Mouse (Mus musculus) left cerebral cortex, adult 11 months (tissue): ENCODE measurements at regions not wholly inside any gene's neighbourhood (a gene's known extent, or its start where the extent isn't known, plus 50 kb on each side); places are given as distances from the start of the nearest gene placed in this dataset.
"Not testable (repeated sequence)": the region's sequence is repeated elsewhere in the genome, so short reads cannot be mapped to it uniquely, and the experiment has no call there.

Source experiments
- DNase-seq: peaks from one replicate; pipeline ENCODE4 v3.0.0; 2022; ENCODE audit warnings: low spot score

- DNase-seq: no peak
Observed at GRCm38 (mm10) chr17:83044515-83044914, 170.6 kb upstream of the Pkdcc start.

GRCm38 (mm10) chr17:83049972-83050535, 165.0 kb upstream of the Pkdcc start:
- DNase-seq: no peak

DNA sequence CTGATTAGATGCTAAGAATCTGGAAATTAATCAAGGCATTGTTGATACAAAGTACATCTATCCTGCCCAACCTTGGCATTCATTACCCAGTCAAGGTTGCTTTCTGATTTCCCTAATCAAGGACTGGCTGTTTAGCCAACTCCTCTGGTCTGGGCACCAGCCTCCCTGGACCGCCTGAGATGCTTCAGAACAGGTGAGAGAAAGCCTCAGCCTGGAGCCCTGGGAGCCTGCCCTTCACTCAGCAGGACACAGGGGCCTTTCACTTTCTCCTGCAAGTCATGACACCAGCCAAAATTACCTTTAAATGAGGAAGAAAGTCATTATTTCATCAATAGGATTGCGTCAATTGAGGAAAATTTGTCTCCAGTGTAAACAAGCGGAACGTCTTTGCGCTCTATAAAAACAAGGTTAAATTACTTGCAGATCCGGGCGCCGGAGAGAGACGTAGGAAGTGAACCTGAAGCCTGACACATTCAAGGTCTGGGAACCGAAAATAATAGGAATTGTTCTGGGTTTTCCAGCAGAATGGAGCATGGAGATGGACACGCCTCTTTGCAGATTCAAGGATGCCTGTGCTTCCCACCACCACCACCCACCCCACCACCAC, 164.4 kb upstream of the Pkdcc start:
- no peak for DNase-seq

DNA sequence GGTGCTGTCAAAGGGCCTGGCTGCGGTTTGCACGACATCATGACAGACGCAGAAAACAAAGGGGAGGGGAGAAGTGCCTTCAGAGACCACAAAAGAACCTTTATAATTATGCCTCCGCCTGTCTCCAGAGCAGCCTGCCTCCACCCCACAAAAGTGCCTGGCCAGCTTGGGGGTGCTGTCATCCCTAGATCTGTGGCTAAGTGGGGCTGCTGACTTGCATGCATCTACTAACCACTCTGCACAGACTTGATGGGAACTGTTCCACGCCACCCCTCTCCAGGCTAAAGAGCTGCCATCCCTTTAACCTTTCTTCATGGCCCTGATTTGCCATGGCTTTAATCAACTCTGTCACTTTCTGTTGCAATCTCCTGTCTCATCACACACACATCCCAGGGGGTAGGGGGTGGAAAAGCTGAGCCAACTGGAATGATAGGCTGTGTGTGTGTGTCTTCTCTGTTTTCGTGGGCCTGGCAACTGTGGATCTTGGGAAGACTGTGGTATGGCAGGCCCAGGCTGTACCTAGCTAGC, 162.4 kb upstream of the Pkdcc start:
- DNase-seq: no peak

- DNase-seq: no peak
Observed at GRCm38 (mm10) chr17:83057832-83058231, 157.3 kb upstream of the Pkdcc start.

DNA sequence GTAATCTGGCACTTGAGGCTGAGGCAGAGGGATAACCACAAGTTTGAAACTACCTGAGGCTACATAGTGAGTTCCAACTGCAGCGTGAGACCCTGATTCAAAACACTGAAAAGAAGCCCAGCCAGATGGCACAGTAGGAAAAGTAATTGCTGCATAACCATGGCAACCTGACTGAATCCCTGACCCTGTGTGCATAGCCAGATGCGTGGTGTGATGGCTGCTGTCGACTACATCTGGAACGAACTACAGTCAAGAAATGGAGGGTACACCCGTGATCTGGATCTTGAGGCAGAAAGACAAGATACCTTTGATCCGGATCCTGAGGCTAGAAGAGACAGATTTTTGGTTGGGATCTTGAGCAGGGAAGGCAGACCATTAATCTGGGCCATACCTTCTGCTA, 153.2 kb upstream of the Pkdcc start:
- DNase-seq: no peak

GRCm38 (mm10) chr17:83063848-83064247, 151.2 kb upstream of the Pkdcc start:
- DNase-seq: no peak

DNA sequence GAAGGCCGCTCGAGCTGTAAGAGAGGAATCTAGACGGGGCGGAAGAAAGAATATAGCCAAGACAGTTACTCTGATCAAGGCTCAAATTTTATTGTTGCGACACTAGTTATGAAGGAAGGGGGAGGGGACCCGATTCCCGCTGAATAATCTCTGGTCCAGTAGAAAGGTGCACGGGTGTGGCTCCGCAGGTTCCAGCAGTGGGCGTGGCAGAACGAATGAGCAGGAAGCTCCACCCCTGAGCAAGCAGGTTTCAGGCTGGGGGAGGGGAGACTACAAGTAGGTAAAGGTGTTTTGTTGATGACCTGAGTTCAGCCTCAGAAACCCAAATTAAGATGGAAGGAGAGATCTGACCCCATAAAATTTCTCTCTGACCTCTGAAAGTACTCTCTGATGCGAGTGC, 150.7 kb upstream of the Pkdcc start:
- DNase-seq: not testable (repeated sequence)

- DNase-seq: no peak
Observed at GRCm38 (mm10) chr17:83069246-83069645, 145.8 kb upstream of the Pkdcc start.

DNA sequence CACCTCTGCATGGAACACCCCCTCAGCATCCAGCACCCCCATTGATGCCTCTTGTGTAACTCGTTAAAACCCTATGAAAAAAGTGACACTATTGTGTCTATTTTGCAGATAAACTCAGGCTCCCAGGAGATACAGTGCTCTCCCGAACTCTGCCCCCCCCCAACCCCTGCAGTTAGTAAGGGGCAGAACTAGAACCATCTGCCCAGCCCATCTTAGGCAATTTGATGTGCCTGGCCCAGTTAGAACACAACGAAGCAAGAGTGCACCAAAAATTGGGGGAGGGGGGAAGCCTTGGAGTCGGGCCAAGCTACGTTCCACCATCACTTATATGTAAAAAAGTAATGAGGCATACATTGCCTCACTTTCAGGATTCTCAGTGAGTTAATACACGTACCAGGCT, 143.3 kb upstream of the Pkdcc start:
- no peak for DNase-seq

GRCm38 (mm10) chr17:83072175-83072574, 142.9 kb upstream of the Pkdcc start:
- no peak for DNase-seq

- no peak for DNase-seq
Observed at GRCm38 (mm10) chr17:83074893-83075292, 140.2 kb upstream of the Pkdcc start.

GRCm38 (mm10) chr17:83077737-83078600, 137.1 kb upstream of the Pkdcc start:
- no peak for DNase-seq

DNA sequence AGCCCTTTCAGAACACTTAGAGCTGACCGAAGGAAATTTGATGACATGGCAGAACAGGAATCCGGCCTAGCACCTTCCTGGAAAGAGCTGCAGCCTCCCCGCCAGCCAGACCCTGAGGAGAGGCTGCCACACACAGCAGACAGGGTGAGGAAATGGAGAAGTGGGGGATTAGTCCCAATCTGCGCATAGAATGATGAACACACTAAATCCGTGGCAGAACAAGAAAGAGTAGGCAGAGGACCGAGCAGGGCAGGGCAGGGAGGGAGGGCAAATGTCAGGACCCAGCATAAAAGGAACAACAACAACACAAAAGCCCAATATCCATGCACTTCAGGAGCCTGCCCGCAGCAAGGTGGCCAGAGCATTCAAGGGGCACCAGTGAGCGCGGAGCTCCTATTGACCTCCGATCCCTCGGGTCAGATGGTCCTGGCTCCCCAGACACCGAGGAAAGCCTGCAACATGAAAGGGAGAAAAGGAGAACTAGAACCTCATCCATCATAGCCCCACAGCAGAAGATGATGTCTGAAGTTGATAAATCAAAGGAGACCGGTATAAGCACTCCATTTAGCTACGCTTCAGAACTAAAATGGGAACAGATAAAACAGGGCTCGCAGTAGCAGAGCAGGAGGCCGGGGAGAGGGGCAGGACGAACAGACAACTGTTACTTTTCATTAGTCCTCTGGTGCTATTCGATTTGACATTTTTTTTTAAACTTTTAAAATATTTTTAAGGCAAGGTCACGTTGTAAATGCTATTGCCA, 136.3 kb upstream of the Pkdcc start:
- DNase-seq: no peak

GRCm38 (mm10) chr17:83079361-83079685, 135.8 kb upstream of the Pkdcc start:
- DNase-seq: no peak

- DNase-seq: no peak
Observed at GRCm38 (mm10) chr17:83081729-83082128, 133.4 kb upstream of the Pkdcc start.

- no peak for DNase-seq
Observed at GRCm38 (mm10) chr17:83083521-83083920, 131.6 kb upstream of the Pkdcc start.

- DNase-seq: no peak
Observed at GRCm38 (mm10) chr17:83085792-83086475, 129.2 kb upstream of the Pkdcc start.

- no peak for DNase-seq
Observed at GRCm38 (mm10) chr17:83086703-83087102, 128.4 kb upstream of the Pkdcc start.

DNA sequence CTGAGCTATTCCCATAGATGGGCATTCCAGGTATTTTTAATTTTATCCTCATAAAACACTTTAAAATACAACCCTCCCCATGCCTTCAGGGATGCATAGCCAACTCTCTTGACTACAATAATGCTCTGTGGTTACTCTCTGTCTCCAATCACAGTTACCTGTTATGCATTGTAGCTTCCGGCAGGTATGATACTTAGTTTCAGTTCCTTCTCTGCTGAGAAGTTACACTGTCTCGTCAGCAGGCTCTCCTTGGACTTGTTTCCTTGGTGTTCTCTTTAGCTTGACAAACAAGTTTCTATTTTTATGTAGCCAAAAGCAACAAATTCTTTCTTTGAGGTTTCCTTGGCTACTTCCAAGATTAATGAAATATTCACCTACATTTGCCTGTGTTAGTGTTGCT, 126.6 kb upstream of the Pkdcc start:
- DNase-seq: no peak

DNA sequence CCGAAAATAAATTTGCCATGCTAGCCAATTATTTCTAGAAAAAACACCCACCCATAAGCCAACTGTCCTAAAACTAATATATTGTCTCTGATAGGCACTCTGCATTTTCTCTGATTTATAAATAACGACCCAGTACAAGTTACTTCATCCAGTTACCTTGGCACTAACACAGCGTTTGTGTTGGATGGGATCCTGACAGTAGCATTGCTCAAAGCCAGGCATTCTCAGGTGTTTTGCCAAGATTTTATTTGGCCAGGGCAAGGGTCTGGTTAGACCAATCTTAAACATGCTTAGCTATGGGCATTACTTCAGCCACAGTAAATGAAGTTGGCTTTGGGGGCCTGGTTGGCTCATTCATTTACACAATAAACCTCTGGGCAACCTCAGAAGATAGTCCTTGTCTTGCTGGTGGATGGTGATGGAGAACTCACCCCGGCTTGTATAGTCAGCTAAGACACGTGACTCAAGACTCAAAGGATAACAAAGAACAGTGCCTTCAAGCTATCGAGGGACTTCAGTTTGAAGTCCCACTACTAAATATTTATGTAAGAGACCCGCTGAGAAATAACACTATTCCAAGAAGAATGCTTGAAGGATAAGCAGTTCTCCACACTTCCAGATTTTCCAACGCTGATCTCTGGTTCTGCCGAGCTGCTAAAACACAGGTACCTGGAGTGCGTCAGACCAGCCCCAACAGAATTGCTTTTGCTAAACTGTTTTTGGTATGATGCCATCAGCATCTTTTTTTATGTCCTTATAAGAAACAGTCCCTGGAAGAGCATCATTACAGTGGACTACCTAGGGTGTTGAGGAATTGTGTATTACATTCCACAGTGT, 125.0 kb upstream of the Pkdcc start:
- DNase-seq: no peak
